Mouse (Mus musculus) midbrain, embryonic 11.5 days (tissue): ENCODE results near the gene Gba. TPM values are rescaled to one million over a fixed set of nuclear protein-coding genes. Genes with fewer than 3 reads are reported as not detected.
"Not testable (repeated sequence)": the region's sequence is repeated elsewhere in the genome, so short reads cannot be mapped to it uniquely, and the experiment has no call there.

Experiments
- ATAC-seq: fragments of 200-750 bp; cut with Nextera tagmentation; 2 replicates; pipeline ENCODE4 v1.8.0; 2017; ENCODE audit warnings: moderate TSS enrichment, moderate library complexity; ENCODE audit not compliant: low FRiP score
- DNase-seq: peaks from one replicate; pipeline ENCODE4 v3.0.0; 2015; ENCODE audit warnings: low spot score; ENCODE audit errors: missing footprints
- H3K27ac ChIP-seq: fragments of 300-500 bp; sonication (generic); 2 replicates; pipeline ENCODE4 v1.5.1; 2014; ENCODE audit warnings: low read depth, low read length
- H3K27me3 ChIP-seq: fragments of 300-500 bp; sonication (generic); 2 replicates; pipeline ENCODE4 v1.6.1; 2014; ENCODE audit warnings: mild to moderate bottlenecking, low read length, moderate library complexity, mixed read lengths; ENCODE audit not compliant: control insufficient read depth, insufficient read depth
- H3K36me3 ChIP-seq: fragments of 300-500 bp; sonication (generic); 2 replicates; pipeline ENCODE4 v1.6.1; 2014; ENCODE audit warnings: mild to moderate bottlenecking, low read length, moderate library complexity, mixed read lengths; ENCODE audit not compliant: control insufficient read depth, insufficient read depth
- H3K4me1 ChIP-seq: fragments of 300-500 bp; sonication (generic); 2 replicates; pipeline ENCODE4 v1.6.1; 2014; ENCODE audit warnings: low read length; ENCODE audit not compliant: control insufficient read depth, insufficient read depth
- H3K4me2 ChIP-seq: fragments of 300-500 bp; sonication (generic); 2 replicates; pipeline ENCODE4 v1.6.1; 2014; ENCODE audit warnings: mild to moderate bottlenecking, moderate library complexity
- H3K4me3 ChIP-seq: fragments of 300-500 bp; sonication (generic); 2 replicates; pipeline ENCODE4 v1.5.1; 2014; ENCODE audit warnings: low read depth, low read length
- H3K9ac ChIP-seq: fragments of 300-500 bp; sonication (generic); 2 replicates; pipeline ENCODE4 v1.6.1; 2014; ENCODE audit warnings: low read length
- H3K9me3 ChIP-seq: fragments of 300-500 bp; sonication (generic); 2 replicates; pipeline ENCODE4 v1.6.1; 2016; ENCODE audit warnings: low read length; ENCODE audit not compliant: control insufficient read depth
- WGBS: fragments of 180-500 bp; shearing (Covaris S2); extraction: QIAGEN DNeasy Blood & Tissue Kit; methylation state at CpG from one replicate; pipeline ENCODE4 v1.1.7; 2014; 5-methylcytosine and 5-hydroxymethylcytosine counted together
- polyA plus RNA-seq: library from polyadenylated mRNA; unstranded; fragments of >200 nt; fragmentation: Nextera tagmentation; extraction: Ambion mirVana; gene quantifications from 2 replicates; pipeline ENCODE4 v1.2.1, GENCODE M21; 2014

Gene Gba
- polyA plus RNA-seq, 1 experiment from 2014 or later = 41.4 TPM

GRCm38 (mm10) chr3:89216407-89216806 lies 13.7 kb downstream of the Gba start:
- not testable (repeated sequence) for H3K27ac ChIP-seq, H3K9me3 ChIP-seq, H3K36me3 ChIP-seq, ATAC-seq, H3K27me3 ChIP-seq, DNase-seq, H3K4me3 ChIP-seq
- WGBS = 77% methylated on average over 7 of the region's 7 CpGs
- Histone ChIP-seq H3K4me1 (peaks cover 36% of the 10 kb centered on the region), H3K9ac (peak overlapping the region; percentile 72; the same call in 1 of the 2 replicates), H3K4me2 (peak overlapping the region; percentile 82)

- DNase-seq (no peak), ATAC-seq (no peak)
- Histone ChIP-seq H3K9me3 (no peaks in the 10 kb centered on the region), H3K9ac (no peak overlapping the region), H3K4me1 (peaks cover 43% of the 10 kb centered on the region), H3K4me2 (no peak overlapping the region), H3K27me3 (no peaks in the 10 kb centered on the region), H3K27ac (no peak overlapping the region; the same call in 1 of the 2 replicates), H3K4me3 (no peak overlapping the region), H3K36me3 (peaks cover 5% of the 10 kb centered on the region; the same call in 1 of the 2 replicates)
- WGBS = 85% methylated on average over 1 of the region's 1 CpGs
Observed at GRCm38 (mm10) chr3:89218271-89218670, 15.5 kb downstream of the Gba start.

GRCm38 (mm10) chr3:89219546-89219945 lies 16.8 kb downstream of the Gba start:
- WGBS = 50% methylated on average over 8 of the region's 8 CpGs
- no peak for DNase-seq
- H3K27me3 ChIP-seq = no peaks in the 10 kb centered on the region
- H3K9me3 ChIP-seq = no peaks in the 10 kb centered on the region
- peak overlapping the region; percentile 32; the same call in 1 of the 2 replicates for H3K27ac ChIP-seq
- H3K4me1 ChIP-seq = peaks cover 54% of the 10 kb centered on the region
- ATAC-seq = no peak
- H3K9ac ChIP-seq = no peak overlapping the region; the same call in 1 of the 2 replicates
- H3K4me3 ChIP-seq = no peak overlapping the region
- H3K4me2 ChIP-seq = no peak overlapping the region
- peaks cover 9% of the 10 kb centered on the region; the same call in 1 of the 2 replicates for H3K36me3 ChIP-seq

- H3K27ac ChIP-seq = no peak overlapping the region; the same call in 1 of the 2 replicates
- H3K4me1 ChIP-seq = peaks cover 47% of the 10 kb centered on the region
- H3K9ac ChIP-seq = no peak overlapping the region
- DNase-seq (no peak), ATAC-seq (no peak)
- H3K9me3 ChIP-seq = no peaks in the 10 kb centered on the region
- no peak overlapping the region for H3K4me3 ChIP-seq
- 80% methylated on average over 5 of the region's 5 CpGs for WGBS
- no peaks in the 10 kb centered on the region for H3K27me3 ChIP-seq
- peaks cover 9% of the 10 kb centered on the region; the same call in 1 of the 2 replicates for H3K36me3 ChIP-seq
- no peak overlapping the region for H3K4me2 ChIP-seq
Observed at GRCm38 (mm10) chr3:89221167-89221566, 18.4 kb downstream of the Gba start.

- no peak for ATAC-seq
- H3K36me3 ChIP-seq = peaks cover 9% of the 10 kb centered on the region; the same call in 1 of the 2 replicates
- DNase-seq = peak; percentile 89
- no peaks in the 10 kb centered on the region for H3K9me3 ChIP-seq
- H3K4me1 ChIP-seq = peaks cover 46% of the 10 kb centered on the region
- H3K9ac ChIP-seq = peak overlapping the region; percentile 93
- H3K4me2 ChIP-seq = peak overlapping the region; percentile 83
- H3K27ac ChIP-seq = peak overlapping the region; percentile 89
- peak overlapping the region; percentile 63 for H3K4me3 ChIP-seq
- no peaks in the 10 kb centered on the region for H3K27me3 ChIP-seq
- 33% methylated on average over 11 of the region's 11 CpGs for WGBS
Observed at GRCm38 (mm10) chr3:89224796-89225195, 22.1 kb downstream of the Gba start.

GRCm38 (mm10) chr3:89225321-89225815 lies 22.6 kb downstream of the Gba start:
- Histone ChIP-seq H3K9me3 (no peaks in the 10 kb centered on the region), H3K9ac (peak overlapping the region; percentile 93), H3K27me3 (no peaks in the 10 kb centered on the region), H3K27ac (peak overlapping the region; percentile 89), H3K36me3 (peaks cover 9% of the 10 kb centered on the region; the same call in 1 of the 2 replicates), H3K4me3 (peak overlapping the region; percentile 63), H3K4me1 (peaks cover 46% of the 10 kb centered on the region), H3K4me2 (peak overlapping the region; percentile 83)
- 19% methylated on average over 12 of the region's 12 CpGs for WGBS
- no peak; the same call in 1 of the 2 replicates for ATAC-seq
- DNase-seq = peak; percentile 92

GRCm38 (mm10) chr3:89225918-89226317 lies 23.2 kb downstream of the Gba start:
- DNase-seq = peak; percentile 98

GRCm38 (mm10) chr3:89226361-89226760 lies 23.6 kb downstream of the Gba start:
- 5% methylated on average over 11 of the region's 11 CpGs for WGBS
- no peaks in the 10 kb centered on the region for H3K27me3 ChIP-seq
- H3K9ac ChIP-seq = peak overlapping the region; percentile 93
- no peaks in the 10 kb centered on the region for H3K9me3 ChIP-seq
- peak overlapping the region; percentile 63 for H3K4me3 ChIP-seq
- peak overlapping the region; percentile 89 for H3K27ac ChIP-seq
- peak overlapping the region; percentile 83 for H3K4me2 ChIP-seq
- ATAC-seq = no peak; the same call in none of the 2 replicates
- peak; percentile 94 for DNase-seq
- H3K36me3 ChIP-seq = peaks cover 9% of the 10 kb centered on the region; the same call in 1 of the 2 replicates
- peaks cover 43% of the 10 kb centered on the region for H3K4me1 ChIP-seq

More at GRCm38 (mm10) chr3:89225918-89226317, 23.2 kb downstream of the Gba start:
- peak overlapping the region; percentile 63 for H3K4me3 ChIP-seq
- peaks cover 46% of the 10 kb centered on the region for H3K4me1 ChIP-seq
- H3K9me3 ChIP-seq = no peaks in the 10 kb centered on the region
- peak; percentile 82 for ATAC-seq
- peak overlapping the region; percentile 89 for H3K27ac ChIP-seq
- 11% methylated on average over 4 of the region's 4 CpGs for WGBS
- H3K4me2 ChIP-seq = peak overlapping the region; percentile 83
- H3K36me3 ChIP-seq = peaks cover 9% of the 10 kb centered on the region; the same call in 1 of the 2 replicates
- H3K9ac ChIP-seq = peak overlapping the region; percentile 93
- H3K27me3 ChIP-seq = no peaks in the 10 kb centered on the region

- DNase-seq (no peak), ATAC-seq (no peak)
- Histone ChIP-seq H3K27ac (peak within 1 kb of the TSS; percentile 89), H3K36me3 (peaks cover 9% of the 10 kb centered on the region; the same call in 1 of the 2 replicates), H3K27me3 (no peaks in the 10 kb centered on the region), H3K9me3 (no peaks in the 10 kb centered on the region), H3K9ac (peak within 1 kb of the TSS; percentile 93), H3K4me1 (peaks cover 40% of the 10 kb centered on the region), H3K4me3 (peak within 1 kb of the TSS; percentile 63), H3K4me2 (peak within 1 kb of the TSS; percentile 83)
- WGBS = under 1% methylated on average over 21 of the region's 21 CpGs
Observed at GRCm38 (mm10) chr3:89226900-89227299, 24.2 kb downstream of the Gba start, which contains the start of gene Mtx1. Mtx1 (minus strand) TSS chr3:89227088.
